Mouse (Mus musculus): Measurements from ENCODE around the gene Neu4.

DNA sequence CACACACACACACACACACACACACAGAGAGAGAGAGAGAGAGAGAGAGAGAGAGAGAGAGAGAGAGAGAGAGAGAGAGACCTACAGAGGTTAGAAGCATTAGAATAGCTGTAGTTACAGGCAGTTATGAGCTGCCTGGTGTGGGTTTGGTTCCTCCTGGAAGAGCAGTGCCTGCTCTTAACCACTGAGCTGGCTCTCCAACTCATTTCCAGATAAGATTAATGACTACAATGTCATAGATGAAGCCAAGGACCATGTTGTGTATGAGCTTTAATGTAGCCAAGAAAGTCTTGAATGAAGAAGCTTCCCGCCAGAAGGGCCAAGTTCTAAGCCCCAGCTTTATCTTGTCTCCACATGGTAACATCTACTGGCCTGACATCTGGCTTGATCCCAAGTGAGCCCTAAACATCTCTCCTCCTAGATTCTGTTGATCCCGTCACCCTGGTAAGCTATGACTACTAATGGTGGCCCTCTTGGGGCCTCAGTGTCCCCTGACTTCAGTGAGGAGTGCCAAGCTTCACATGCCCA, 12.9 kb downstream of the Neu4 start:
- TF ChIP-seq POLR2A (IDR thresholded peaks at IDR 0.05; ENCODE audit: extremely low read depth, insufficient read depth, low read length) = no peak
- no peak for TF ChIP-seq CTCF (IDR thresholded peaks at IDR 0.05; ENCODE audit: extremely low read depth, insufficient read depth, low read length)
